Mouse (Mus musculus) Muller cell, postnatal 12 days (primary cell): ENCODE measurements at regions not wholly inside any gene's neighbourhood (a gene's known extent, or its start where the extent isn't known, plus 50 kb on each side); places are given as distances from the start of the nearest gene placed in this dataset.
"Not testable (repeated sequence)": the region's sequence is repeated elsewhere in the genome, so short reads cannot be mapped to it uniquely, and the experiment has no call there.

Source experiments
- DNase-seq: peaks from one replicate; pipeline ENCODE4 v3.0.0-alpha.2; 2015; ENCODE audit errors: inconsistent ontology term

- DNase-seq, result no peak
Measured at GRCm38 (mm10) chr6:102780830-102781229, 207.9 kb upstream of the Cntn3 start.

GRCm38 (mm10) chr6:102774580-102774979 is 201.7 kb upstream of the Cntn3 start:
- DNase-seq, result no peak

- DNase-seq, result no peak
Measured at GRCm38 (mm10) chr6:102762357-102762756, 189.5 kb upstream of the Cntn3 start.

GRCm38 (mm10) chr6:102755010-102755409 is 182.1 kb upstream of the Cntn3 start:
- DNase-seq, result no peak

GRCm38 (mm10) chr6:102750161-102750560 is 177.3 kb upstream of the Cntn3 start:
- not testable (repeated sequence) for DNase-seq

GRCm38 (mm10) chr6:102746440-102746839 is 173.5 kb upstream of the Cntn3 start:
- not testable (repeated sequence) for DNase-seq

- DNase-seq, result not testable (repeated sequence)
Measured at GRCm38 (mm10) chr6:102737237-102737636, 164.3 kb upstream of the Cntn3 start.

GRCm38 (mm10) chr6:102733751-102734150 is 160.8 kb upstream of the Cntn3 start:
- DNase-seq, result no peak

GRCm38 (mm10) chr6:102731995-102732394 is 159.1 kb upstream of the Cntn3 start:
- DNase-seq, result no peak

GRCm38 (mm10) chr6:102725751-102726150 is 152.8 kb upstream of the Cntn3 start:
- DNase-seq, result no peak

GRCm38 (mm10) chr6:102724315-102724714 is 151.4 kb upstream of the Cntn3 start:
- peak; percentile 59 for DNase-seq

- no peak for DNase-seq
Measured at GRCm38 (mm10) chr6:102706862-102707261, 134.0 kb upstream of the Cntn3 start.
